Mouse (Mus musculus) stomach, postnatal 0 days (tissue): Measurements from ENCODE around the gene Adi1.

ENCODE experiments used
- CTCF ChIP-seq: IDR thresholded peaks from 2 replicates; pipeline ENCODE4 v1.5.1; 2016; ENCODE audit warnings: antibody characterized with exemption, low read depth, mild to moderate bottlenecking, moderate library complexity
- EP300 ChIP-seq: optimal IDR thresholded peaks from 2 replicates; pipeline ENCODE3; 2016; ENCODE audit warnings: antibody characterized with exemption

DNA sequence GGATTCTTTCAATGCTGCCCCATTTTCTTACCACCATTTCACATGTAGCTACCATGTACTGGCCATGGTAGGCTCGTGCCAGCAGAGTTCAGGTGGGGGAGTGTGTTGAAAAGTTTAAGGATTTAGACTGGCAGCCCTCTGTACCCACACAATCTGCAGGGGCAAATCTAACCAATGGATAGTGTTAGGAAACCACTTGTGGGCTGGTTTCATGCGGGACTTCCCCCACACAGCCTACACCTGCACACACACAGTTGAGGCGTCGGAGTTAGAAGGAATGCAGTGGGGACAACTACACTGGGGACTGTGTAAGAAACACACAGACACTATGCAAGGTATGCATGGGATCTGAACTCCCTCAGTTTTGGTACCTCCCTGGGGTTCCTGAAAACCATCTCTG, 51.2 kb downstream of the Adi1 start:
- TF ChIP-seq CTCF (no peak), EP300 (no peak)
